Mouse (Mus musculus) stomach, adult 2 months (tissue): ENCODE data around the gene Snap91. TPM values are rescaled to one million over a fixed set of nuclear protein-coding genes. Genes with fewer than 3 reads are reported as not detected.

Experiments
- polyA plus RNA-seq: library from polyadenylated mRNA; depleted of rRNA; stranded (reverse); fragments of >200 nt; gene quantifications from 2 replicates; pipeline ENCODE4 v1.2.3, GENCODE M21; 2012; rRNA removed

The Snap91 gene
- polyA plus RNA-seq, result 0.26 and 0.30 TPM in 2 replicates

DNA sequence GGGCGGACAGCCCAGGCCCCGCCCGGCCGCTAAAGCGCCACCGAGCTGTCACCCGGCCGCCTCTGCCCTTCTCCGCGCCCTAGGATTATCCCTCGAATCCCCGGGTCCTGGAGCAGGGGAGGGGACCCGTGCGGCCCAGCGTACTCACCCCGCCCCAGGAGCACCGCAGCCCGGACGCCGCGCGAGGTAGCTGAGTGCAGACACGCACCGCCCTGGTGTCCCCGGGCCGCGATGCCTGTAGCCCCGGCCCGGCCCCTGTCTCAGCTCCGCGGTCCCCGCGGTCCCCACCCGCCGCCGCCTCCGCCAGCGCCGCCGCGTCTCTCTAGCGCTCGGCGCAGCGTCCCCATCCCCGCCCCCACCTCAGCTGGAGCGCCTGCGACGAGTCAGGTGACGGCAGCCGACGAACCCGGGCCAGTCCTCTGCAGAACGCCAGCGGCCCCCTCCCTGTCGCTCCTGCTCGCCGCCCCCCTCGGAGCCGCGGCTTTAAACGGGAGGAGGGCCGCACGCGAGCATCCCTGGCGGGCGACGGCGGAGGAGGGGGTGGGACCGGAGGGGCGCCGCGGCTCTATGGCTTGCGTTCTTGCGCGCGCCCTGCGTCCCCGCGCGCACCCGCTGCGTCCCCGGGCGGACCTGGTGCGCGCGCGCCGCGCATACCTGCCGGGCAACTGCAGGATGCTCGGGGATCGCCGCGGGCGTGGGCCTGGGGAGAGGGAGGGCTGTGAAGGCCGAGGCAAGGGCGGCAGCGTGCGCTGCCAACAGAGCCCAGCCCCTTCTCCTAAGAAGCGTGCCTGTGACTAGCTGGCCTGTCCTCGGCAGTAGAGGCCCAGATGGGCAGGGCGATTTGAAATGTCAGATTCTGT, at the start of gene Snap91:
Snap91 (minus strand) TSS at position 542 of the 860 bp plus-strand sequence.

DNA sequence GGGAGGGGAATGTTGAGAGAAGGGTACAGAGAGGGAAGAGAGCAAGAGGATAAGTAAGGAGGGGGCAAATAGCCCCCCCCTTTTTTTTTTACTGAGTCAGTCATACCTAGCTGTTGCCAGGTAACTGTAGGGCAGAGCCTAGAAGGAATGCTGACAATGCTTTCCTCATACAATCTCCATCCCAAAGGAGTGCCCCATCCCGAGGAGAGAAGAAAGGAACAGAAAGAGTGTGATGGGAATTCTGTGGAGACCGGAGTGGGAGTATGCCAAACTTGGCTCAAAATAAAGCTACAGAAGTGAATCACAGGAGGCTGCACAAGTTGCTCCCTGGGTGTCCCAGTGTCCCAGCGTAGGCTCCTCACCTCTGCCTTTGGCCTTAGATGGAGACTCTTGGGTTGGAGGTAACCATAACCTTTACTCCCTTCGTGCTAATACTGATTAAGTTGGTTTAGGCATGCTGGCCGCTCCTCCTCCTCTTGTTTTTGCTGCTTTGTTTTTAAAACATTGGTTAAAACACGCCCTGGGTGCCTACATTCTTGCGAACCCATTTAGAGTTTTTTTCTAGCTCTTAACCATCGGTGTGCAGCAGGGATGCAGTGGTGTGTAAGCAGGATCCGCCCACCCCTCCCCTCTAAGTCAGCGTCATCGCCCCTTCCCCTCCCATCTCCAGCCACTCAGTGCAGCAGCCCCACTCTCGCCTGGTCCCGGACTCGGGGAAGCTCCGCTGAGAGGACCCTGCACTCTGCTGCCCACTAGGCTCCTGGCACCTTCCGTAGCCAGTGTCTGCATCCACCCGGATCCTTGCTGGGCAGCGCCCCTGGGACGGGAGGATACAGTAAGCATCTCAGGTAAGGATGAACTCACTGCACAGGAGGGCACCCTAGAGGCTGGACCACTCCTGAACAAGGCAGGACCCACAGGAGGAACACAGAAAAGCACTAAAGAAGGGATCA, 137.2 kb downstream of the Snap91 start, which contains the start of gene Prss35:
Prss35 (plus strand) TSS at position 691 of the 953 bp plus-strand sequence.

Other genes with a start within 250 kb of the Snap91 start
- 37.7 and 42.2 TPM in 2 replicates for gene Me1, start 184.7 kb downstream of the Snap91 start, polyA plus RNA-seq
- 0.04 TPM in 1 of 2 replicates, not detected in the other for gene Prss35, start 137.0 kb downstream of the Snap91 start, polyA plus RNA-seq
- gene Ripply2, start 134.9 kb upstream of the Snap91 start, polyA plus RNA-seq, result not detected in 2 replicates
- gene Cyb5r4, start 141.4 kb upstream of the Snap91 start, polyA plus RNA-seq, result 3.6 and 5.7 TPM in 2 replicates